Mouse (Mus musculus) spleen, postnatal 36 days (tissue): ENCODE results near the gene Anapc5.
A peak's percentile ranks its signal among the peaks of the same experiment; 100 is the strongest.

Source experiments
- DNase-seq, 2 experiments: peaks; one replicate each; pipeline ENCODE4 v3.0.0; 2022; ENCODE audit warnings: low spot score in 2 of 2, mixed read lengths in 1 of 2

Gene Anapc5

GRCm38 (mm10) chr5:122799379-122800344 lies 21.5 kb downstream of the Anapc5 start:
- DNase-seq: no peak

GRCm38 (mm10) chr5:122798557-122799378 lies 22.4 kb downstream of the Anapc5 start:
- peak; percentile 21 to 41 for DNase-seq

GRCm38 (mm10) chr5:122797866-122798265 lies 23.3 kb downstream of the Anapc5 start:
- no peak for DNase-seq

GRCm38 (mm10) chr5:122788696-122789095 lies 32.4 kb downstream of the Anapc5 start:
- no peak for DNase-seq

GRCm38 (mm10) chr5:122786035-122786819 lies 34.9 kb downstream of the Anapc5 start:
- no peak for DNase-seq

GRCm38 (mm10) chr5:122783726-122784406 lies 37.3 kb downstream of the Anapc5 start:
- no peak for DNase-seq

- no peak for DNase-seq
These were observed 39.1 kb downstream of the Anapc5 start for GRCm38 (mm10) chr5:122782066-122782465.

GRCm38 (mm10) chr5:122780791-122781432 lies 40.2 kb downstream of the Anapc5 start:
- no peak for DNase-seq

GRCm38 (mm10) chr5:122779277-122779834 lies 41.8 kb downstream of the Anapc5 start, which contains the start of gene Camkk2:
Gene Camkk2 (minus strand): TSS chr5:122779409.
- DNase-seq: peak; percentile 78 to 83

- peak in 1 of 2 experiments; percentile 28 for DNase-seq
These were observed 42.6 kb downstream of the Anapc5 start for GRCm38 (mm10) chr5:122778231-122779226.

GRCm38 (mm10) chr5:122777322-122777721 lies 43.8 kb downstream of the Anapc5 start:
- no peak for DNase-seq

- no peak for DNase-seq
These were observed 45.4 kb downstream of the Anapc5 start for GRCm38 (mm10) chr5:122775646-122776286.

GRCm38 (mm10) chr5:122774743-122775611 lies 46.2 kb downstream of the Anapc5 start:
- DNase-seq: peak; percentile 28 to 50

GRCm38 (mm10) chr5:122773756-122774155 lies 47.4 kb downstream of the Anapc5 start:
- no peak for DNase-seq

GRCm38 (mm10) chr5:122771428-122771827 lies 49.7 kb downstream of the Anapc5 start:
- DNase-seq: no peak

- DNase-seq: peak in 1 of 2 experiments; percentile 35
These were observed 50.3 kb downstream of the Anapc5 start for GRCm38 (mm10) chr5:122770806-122771261.

GRCm38 (mm10) chr5:122770304-122770703 lies 50.8 kb downstream of the Anapc5 start:
- DNase-seq: no peak
